Comparison of ENCODE assay signal across 15 mouse cellular contexts in genomic region chr10:21112689-21113088, GRCm38 (mm10).
"Had no signal": no experiment of that assay in that cellular context is flagged by ENCODE, and none has a peak within 500 bp of the region (broad histone marks: within the 10 kb centered on the region; RNA-seq: fewer than 3 reads in every experiment).

No protein-coding gene starts in this region.

- DNase-seq: liver, postnatal 0 days; lung, adult 2 months; lung, postnatal 14 days; lung, postnatal 36 days; retina, postnatal 1 day; right cerebral cortex, adult 18-20 months; right cerebral cortex, postnatal 25 days; right cerebral cortex, postnatal 4 days; spleen, adult 18-20 months; thymus, adult 2 months; thymus, postnatal 25 days; thymus, postnatal 4 days had no signal

- ATAC-seq: liver, postnatal 0 days; lung, postnatal 0 days; midbrain, embryonic 13.5 days; midbrain, embryonic 15.5 days had no signal
